Mouse (Mus musculus) testis, adult 2 months (tissue): Measurements from ENCODE around the gene Gucd1.

Experiments
- CTCF ChIP-seq: fragments of 200-500 bp; IDR thresholded peaks from 2 replicates; pipeline ENCODE4 v1.5.1; 2012; ENCODE audit warnings: low read depth, mild to moderate bottlenecking, inconsistent platforms, low read length, moderate library complexity; ENCODE audit not compliant: control insufficient read depth, insufficient read depth, insufficient replicate concordance
- POLR2A ChIP-seq: fragments of 200-500 bp; IDR thresholded peaks from 2 replicates; pipeline ENCODE4 v1.6.1; 2012; ENCODE audit warnings: low read depth, mild to moderate bottlenecking, inconsistent platforms, low read length, moderate library complexity; ENCODE audit not compliant: control insufficient read depth

GRCm38 (mm10) chr10:75556026-75556425, 38.3 kb upstream of the Gucd1 start:
- no peak for TF ChIP-seq CTCF
- no peak; the same call in 1 of the 2 replicates for TF ChIP-seq POLR2A
